Mouse (Mus musculus): ENCODE measurements around the gene Il27. TPM values are rescaled to one million over a fixed set of nuclear protein-coding genes. Genes with fewer than 3 reads are reported as not detected.
A peak's percentile ranks its signal among the peaks of the same experiment; 100 is the strongest.

Gene Il27
- total and polyA plus RNA-seq, 3 experiments = not detected

DNA sequence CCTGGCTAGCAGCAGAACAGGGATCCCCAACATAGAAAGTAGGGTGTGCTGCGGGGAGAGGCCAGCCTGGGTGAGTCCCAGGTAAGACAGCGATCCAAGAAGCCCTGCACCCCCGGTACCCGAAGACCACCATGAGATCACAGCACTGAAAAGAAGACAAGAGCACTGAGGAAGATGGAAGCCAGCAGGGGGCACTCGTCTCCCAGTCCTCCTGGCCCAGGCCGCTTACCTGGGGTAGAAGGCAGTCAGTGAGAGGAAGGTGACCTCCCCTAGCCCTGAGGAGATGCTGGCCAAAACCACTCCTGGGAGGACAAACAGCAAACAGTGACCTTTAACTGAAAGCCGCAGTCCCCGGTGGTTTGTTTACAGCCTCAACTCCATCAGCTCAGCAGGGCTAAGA lies 15.6 kb downstream of the Il27 start:
- no peaks in the 10 kb centered on the region for H3K79me2 ChIP-seq (replicated peaks; ENCODE audit: control insufficient read depth, insufficient read depth, low read length)
- peak; percentile 48 to 67 for DNase-seq
- no peaks in the 10 kb centered on the region for H3K27me3 ChIP-seq (ENCODE audit: control insufficient read depth, insufficient read depth, low read length)
- WGBS = 62% methylated on average over 8 of the region's 8 CpGs
- intact Hi-C loops (cut with DNase I) = loop anchor here (2.0 kb wide), 1 partner anchor 58 kb away; no protein-coding TSS in a partner anchor
- H3K4me1 ChIP-seq (ENCODE audit: control insufficient read depth, insufficient read depth, low read length) = no peaks in the 10 kb centered on the region
- TF ChIP-seq POLR2A (IDR thresholded peaks at IDR 0.05; ENCODE audit: insufficient read depth, low read depth, low read length) (no peak), CTCF (IDR thresholded peaks at IDR 0.05) (peak; percentile 73), EP300 (IDR thresholded peaks at IDR 0.05; ENCODE audit: insufficient read depth, low read depth, low read length) (no peak)
- H3K4me3 ChIP-seq = no peak overlapping the region
- H3K9ac ChIP-seq (ENCODE audit: low read depth, low read length) = no peak overlapping the region
- H3K27ac ChIP-seq = no peak overlapping the region
- no peaks in the 10 kb centered on the region for H3K36me3 ChIP-seq (ENCODE audit: control insufficient read depth, insufficient read depth, low read length)

DNA sequence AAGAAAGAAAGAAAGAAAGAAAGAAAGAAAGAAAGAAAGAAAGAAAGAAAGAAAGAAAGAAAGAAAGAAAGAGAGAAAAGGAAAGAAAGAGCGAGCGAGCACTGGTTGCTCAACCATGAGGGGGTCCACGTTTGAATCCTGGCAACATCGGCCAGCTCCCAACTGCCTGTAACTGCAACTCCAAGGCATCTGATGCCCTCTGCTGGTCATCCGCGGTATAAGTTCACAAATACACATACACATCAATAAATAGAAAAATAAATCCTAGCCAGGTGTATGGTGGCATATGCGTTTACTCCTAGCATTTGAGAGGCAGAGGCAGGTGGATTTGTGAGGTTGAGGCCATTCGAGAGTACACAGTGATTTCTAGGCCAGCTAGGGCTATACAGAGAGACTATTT lies 17.8 kb downstream of the Il27 start:
- no peak overlapping the region for H3K27ac ChIP-seq

DNA sequence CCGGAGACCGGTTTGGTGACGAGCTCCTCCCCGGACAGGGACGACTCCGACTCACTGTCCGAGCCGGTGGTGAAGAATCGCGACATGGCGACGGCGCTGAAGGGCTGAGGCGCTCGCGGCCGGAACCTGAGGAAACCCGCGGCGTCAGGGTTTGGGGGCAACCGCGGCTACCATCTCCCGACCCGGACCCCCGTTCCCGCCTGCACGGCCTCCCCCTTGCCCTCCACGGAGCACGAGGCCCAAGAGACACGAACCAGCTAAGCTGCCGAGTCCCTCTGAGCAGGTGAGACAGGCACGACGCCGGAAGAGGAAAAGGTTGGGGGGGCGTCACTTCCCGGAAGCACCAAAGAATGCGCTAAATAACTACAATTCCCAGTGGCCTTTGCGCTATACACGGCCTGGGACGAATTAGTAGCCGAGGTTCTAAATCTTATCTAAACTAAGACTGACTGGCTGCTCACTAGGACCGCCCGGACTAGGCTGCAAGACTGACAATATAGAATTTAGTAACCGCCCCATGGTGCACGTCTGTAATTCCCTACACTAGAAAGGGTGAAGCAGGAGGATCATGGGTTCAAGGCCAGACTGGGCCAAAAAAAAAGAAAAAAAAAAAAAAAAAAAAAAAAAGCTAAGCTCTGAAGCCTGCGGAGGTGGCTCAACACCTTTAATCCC lies 28.5 kb downstream of the Il27 start, which contains the start of gene Eif3c:
Gene Eif3c, minus strand, starts transcription at position 318 of the 672 bp plus-strand sequence.
- Histone ChIP-seq H3K27ac (peak within 1 kb of the TSS; percentile 83), H3K79me2 (replicated peaks; ENCODE audit: control insufficient read depth, insufficient read depth, low read length) (no peaks in the 10 kb centered on the region), H3K4me1 (ENCODE audit: control insufficient read depth, insufficient read depth, low read length) (no peaks in the 10 kb centered on the region; the same call in 1 of the 2 replicates), H3K36me3 (ENCODE audit: control insufficient read depth, insufficient read depth, low read length) (peaks cover 9% of the 10 kb centered on the region; the same call in 1 of the 2 replicates), H3K9ac (ENCODE audit: low read depth, low read length) (peak within 1 kb of the TSS; percentile 96), H3K4me3 (peak within 1 kb of the TSS; percentile 91), H3K27me3 (ENCODE audit: control insufficient read depth, insufficient read depth, low read length) (no peaks in the 10 kb centered on the region)
- intact Hi-C loops (cut with DNase I) = loop anchor here (2.0 kb wide), 2 partner anchors 17 to 91 kb away; partner anchors contain the start of gene Sh2b1
- TF ChIP-seq POLR2A (IDR thresholded peaks at IDR 0.05; ENCODE audit: insufficient read depth, low read depth, low read length) = peak; percentile 80
- TF ChIP-seq EP300 (IDR thresholded peaks at IDR 0.05; ENCODE audit: insufficient read depth, low read depth, low read length) = peak; percentile 52; the same call in 1 of the 2 replicates
- no peak for TF ChIP-seq CTCF (IDR thresholded peaks at IDR 0.05)
- DNase-seq = peak; percentile 84 to 90
- under 1% methylated on average over 46 of the region's 46 CpGs for WGBS

More for the DNA sequence above, 17.8 kb downstream of the Il27 start:
- no peak overlapping the region for H3K9ac ChIP-seq (ENCODE audit: low read depth, low read length)
- no peak for TF ChIP-seq POLR2A (IDR thresholded peaks at IDR 0.05; ENCODE audit: insufficient read depth, low read depth, low read length)
- TF ChIP-seq CTCF (IDR thresholded peaks at IDR 0.05) = peak; percentile 68
- no peaks in the 10 kb centered on the region for H3K4me1 ChIP-seq (ENCODE audit: control insufficient read depth, insufficient read depth, low read length)
- no peaks in the 10 kb centered on the region for H3K36me3 ChIP-seq (ENCODE audit: control insufficient read depth, insufficient read depth, low read length)
- H3K4me3 ChIP-seq = no peak overlapping the region
- H3K27me3 ChIP-seq (ENCODE audit: control insufficient read depth, insufficient read depth, low read length) = no peaks in the 10 kb centered on the region
- H3K79me2 ChIP-seq (replicated peaks; ENCODE audit: control insufficient read depth, insufficient read depth, low read length) = no peaks in the 10 kb centered on the region
- intact Hi-C loops (cut with DNase I) = no loop called here
- WGBS = 62% methylated on average over 8 of the region's 8 CpGs
- DNase-seq = no peak

GRCm38 (mm10) chr7:126565693-126566092 lies 29.0 kb downstream of the Il27 start:
- DNase-seq = no peak
- no peaks in the 10 kb centered on the region for H3K27me3 ChIP-seq (ENCODE audit: control insufficient read depth, insufficient read depth, low read length)
- H3K79me2 ChIP-seq (replicated peaks; ENCODE audit: control insufficient read depth, insufficient read depth, low read length) = no peaks in the 10 kb centered on the region
- H3K4me1 ChIP-seq (ENCODE audit: control insufficient read depth, insufficient read depth, low read length) = no peaks in the 10 kb centered on the region; the same call in 1 of the 2 replicates
- H3K4me3 ChIP-seq = peak overlapping the region; percentile 91
- no peak for TF ChIP-seq CTCF (IDR thresholded peaks at IDR 0.05)
- TF ChIP-seq EP300 (IDR thresholded peaks at IDR 0.05; ENCODE audit: insufficient read depth, low read depth, low read length) = no peak
- TF ChIP-seq POLR2A (IDR thresholded peaks at IDR 0.05; ENCODE audit: insufficient read depth, low read depth, low read length) = no peak
- intact Hi-C loops (cut with DNase I) = loop anchor here (2.0 kb wide), 2 partner anchors 17 to 91 kb away; partner anchors contain the start of gene Sh2b1
- H3K27ac ChIP-seq = peak overlapping the region; percentile 83
- WGBS = 1% methylated on average over 28 of the region's 28 CpGs
- H3K9ac ChIP-seq (ENCODE audit: low read depth, low read length) = peak overlapping the region; percentile 96
- H3K36me3 ChIP-seq (ENCODE audit: control insufficient read depth, insufficient read depth, low read length) = peaks cover 9% of the 10 kb centered on the region; the same call in 1 of the 2 replicates

GRCm38 (mm10) chr7:126556635-126557034 lies 38.1 kb downstream of the Il27 start:
- 93% methylated on average over 5 of the region's 5 CpGs for WGBS
- Histone ChIP-seq H3K79me2 (replicated peaks; ENCODE audit: control insufficient read depth, insufficient read depth, low read length) (no peaks in the 10 kb centered on the region), H3K36me3 (ENCODE audit: control insufficient read depth, insufficient read depth, low read length) (peaks cover 2% of the 10 kb centered on the region), H3K27me3 (ENCODE audit: control insufficient read depth, insufficient read depth, low read length) (no peaks in the 10 kb centered on the region), H3K4me3 (no peak overlapping the region), H3K27ac (no peak overlapping the region), H3K9ac (ENCODE audit: low read depth, low read length) (no peak overlapping the region), H3K4me1 (ENCODE audit: control insufficient read depth, insufficient read depth, low read length) (no peaks in the 10 kb centered on the region)
- TF ChIP-seq CTCF (IDR thresholded peaks at IDR 0.05) (no peak), POLR2A (IDR thresholded peaks at IDR 0.05; ENCODE audit: insufficient read depth, low read depth, low read length) (no peak), EP300 (IDR thresholded peaks at IDR 0.05; ENCODE audit: insufficient read depth, low read depth, low read length) (no peak)
- no peak for DNase-seq
- intact Hi-C loops (cut with DNase I) = no loop called here

DNA sequence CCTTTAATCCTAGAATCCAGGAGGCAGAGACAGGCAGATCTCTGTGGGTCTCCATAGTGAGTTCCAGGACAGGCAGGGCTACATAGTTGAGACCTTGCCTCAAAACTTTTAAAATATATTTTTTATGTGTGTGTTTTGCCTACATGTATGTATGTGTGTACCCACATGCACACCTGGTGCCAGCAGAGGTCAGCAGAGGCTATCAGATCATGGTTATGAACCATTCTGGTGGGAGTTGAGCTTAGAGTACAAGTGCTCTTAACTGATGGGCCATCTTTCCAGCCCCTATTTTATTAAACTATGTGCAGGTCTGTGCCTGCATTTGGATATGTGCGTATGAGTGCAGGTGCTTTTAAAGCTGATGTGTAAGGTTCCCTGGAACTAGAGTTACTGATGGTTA lies 39.9 kb downstream of the Il27 start:
- no peaks in the 10 kb centered on the region for H3K27me3 ChIP-seq (ENCODE audit: control insufficient read depth, insufficient read depth, low read length)
- peaks cover 2% of the 10 kb centered on the region for H3K36me3 ChIP-seq (ENCODE audit: control insufficient read depth, insufficient read depth, low read length)
- H3K9ac ChIP-seq (ENCODE audit: low read depth, low read length) = no peak overlapping the region
- TF ChIP-seq POLR2A (IDR thresholded peaks at IDR 0.05; ENCODE audit: insufficient read depth, low read depth, low read length) (no peak), EP300 (IDR thresholded peaks at IDR 0.05; ENCODE audit: insufficient read depth, low read depth, low read length) (no peak), CTCF (IDR thresholded peaks at IDR 0.05) (peak; percentile 30; the same call in 1 of the 2 replicates)
- no peak overlapping the region for H3K27ac ChIP-seq
- intact Hi-C loops (cut with DNase I) = no loop called here
- H3K4me3 ChIP-seq = no peak overlapping the region
- H3K4me1 ChIP-seq (ENCODE audit: control insufficient read depth, insufficient read depth, low read length) = no peaks in the 10 kb centered on the region
- WGBS = 98% methylated on average over 1 of the region's 1 CpGs
- no peak for DNase-seq
- no peaks in the 10 kb centered on the region for H3K79me2 ChIP-seq (replicated peaks; ENCODE audit: control insufficient read depth, insufficient read depth, low read length)

Measured in heart, adult 2 months (tissue).